Mouse (Mus musculus): ENCODE measurements around the gene Acbd4. TPM values are rescaled to one million over a fixed set of nuclear protein-coding genes. Genes with fewer than 3 reads are reported as not detected.
A peak's percentile ranks its signal among the peaks of the same experiment; 100 is the strongest.

Gene Acbd4
- polyA plus RNA-seq, 1 experiment from 2014 or later, result 27.8 TPM

DNA sequence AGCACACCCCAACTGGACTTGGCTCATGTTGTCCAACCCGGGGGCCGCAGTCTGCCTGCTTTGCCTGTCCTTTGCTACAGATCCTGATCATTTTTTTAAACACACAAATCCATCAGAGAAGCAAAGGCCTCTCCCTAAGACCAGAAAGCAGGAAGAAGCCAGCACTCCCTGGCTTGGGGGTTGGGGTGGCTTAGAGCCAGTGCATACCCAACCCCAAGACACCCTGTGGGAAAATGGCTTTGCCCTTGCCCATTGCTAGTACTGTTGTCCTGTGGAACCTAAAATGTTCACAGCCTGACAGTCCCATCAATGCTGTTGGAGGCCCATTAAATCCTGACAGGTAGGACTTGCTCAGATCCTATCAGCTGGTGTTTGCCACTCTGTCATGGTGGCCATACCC lies 31.8 kb upstream of the Acbd4 start:
- Histone ChIP-seq H3K9me3 (no peaks in the 10 kb centered on the region), H3K4me1 (peaks cover 15% of the 10 kb centered on the region), H3K27me3 (no peaks in the 10 kb centered on the region), H3K27ac (no peak overlapping the region), H3K4me3 (no peak overlapping the region), H3K9ac (no peak overlapping the region), H3K36me3 (peaks cover 79% of the 10 kb centered on the region), H3K4me2 (no peak overlapping the region)
- WGBS, result 95% methylated on average over 2 of the region's 2 CpGs
- no peak for ATAC-seq (ENCODE audit: insufficient number of reproducible peaks, low FRiP score, low TSS enrichment, low read depth)

DNA sequence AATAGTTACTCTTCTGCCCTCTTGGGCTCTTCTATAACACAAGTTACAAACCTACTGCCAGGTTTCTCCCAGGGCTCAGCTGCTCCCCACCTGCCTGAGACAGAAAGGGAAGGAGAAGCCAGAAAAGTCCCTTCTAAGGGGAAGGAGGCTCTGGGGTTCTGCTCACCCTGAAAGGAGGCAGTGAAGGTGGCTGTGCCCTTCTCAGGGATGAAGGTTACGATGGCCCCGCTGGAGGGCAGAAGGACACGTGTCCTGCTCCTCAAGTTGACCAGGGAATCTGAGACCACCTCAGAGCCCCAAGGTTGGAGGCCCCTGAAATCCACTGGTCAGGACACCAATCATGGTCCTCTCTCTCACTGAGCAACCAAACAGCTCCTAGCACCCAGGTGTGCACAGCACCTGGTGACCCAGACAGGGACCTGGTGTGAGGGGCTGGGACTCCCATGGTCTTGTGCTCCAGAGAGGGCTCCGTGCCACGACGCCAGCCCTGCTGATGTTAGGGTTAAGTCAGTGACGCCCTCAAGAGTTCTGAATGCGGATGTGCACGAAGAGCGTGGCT lies 31.1 kb upstream of the Acbd4 start:
- no peaks in the 10 kb centered on the region for H3K27me3 ChIP-seq
- no peak for ATAC-seq (ENCODE audit: insufficient number of reproducible peaks, low FRiP score, low TSS enrichment, low read depth)
- no peak overlapping the region for H3K27ac ChIP-seq
- no peaks in the 10 kb centered on the region for H3K9me3 ChIP-seq
- WGBS, result 90% methylated on average over 10 of the region's 10 CpGs
- H3K4me1 ChIP-seq, result peaks cover 17% of the 10 kb centered on the region
- no peak overlapping the region for H3K4me3 ChIP-seq
- H3K36me3 ChIP-seq, result peaks cover 73% of the 10 kb centered on the region
- no peak overlapping the region for H3K4me2 ChIP-seq
- no peak overlapping the region for H3K9ac ChIP-seq

DNA sequence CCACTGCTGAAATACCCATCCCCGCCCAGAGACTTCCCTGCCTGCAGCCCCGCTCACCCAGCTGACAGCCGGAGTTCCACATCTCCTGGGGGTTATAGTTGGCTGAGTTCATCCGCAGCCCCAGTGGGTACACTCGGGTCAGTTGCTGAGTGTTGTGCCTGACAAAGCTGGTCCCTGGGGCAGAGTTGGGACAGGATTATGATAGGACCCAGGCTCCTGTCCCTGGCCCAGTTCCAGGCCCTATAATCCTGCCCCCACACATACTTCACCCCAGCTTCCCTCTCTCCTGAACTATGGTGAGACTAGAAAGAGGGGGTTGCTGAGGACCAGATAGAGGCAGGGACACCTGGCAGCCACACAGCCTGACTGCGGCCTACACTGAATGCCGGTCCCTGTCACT lies 27.8 kb upstream of the Acbd4 start:
- Histone ChIP-seq H3K9me3 (no peaks in the 10 kb centered on the region), H3K27ac (no peak overlapping the region), H3K36me3 (peaks cover 48% of the 10 kb centered on the region), H3K4me1 (peaks cover 9% of the 10 kb centered on the region; the same call in 1 of the 2 replicates), H3K27me3 (peaks cover 3% of the 10 kb centered on the region; the same call in 1 of the 2 replicates), H3K9ac (no peak overlapping the region), H3K4me3 (no peak overlapping the region), H3K4me2 (no peak overlapping the region)
- 85% methylated on average over 7 of the region's 7 CpGs for WGBS
- ATAC-seq (ENCODE audit: insufficient number of reproducible peaks, low FRiP score, low TSS enrichment, low read depth), result no peak

DNA sequence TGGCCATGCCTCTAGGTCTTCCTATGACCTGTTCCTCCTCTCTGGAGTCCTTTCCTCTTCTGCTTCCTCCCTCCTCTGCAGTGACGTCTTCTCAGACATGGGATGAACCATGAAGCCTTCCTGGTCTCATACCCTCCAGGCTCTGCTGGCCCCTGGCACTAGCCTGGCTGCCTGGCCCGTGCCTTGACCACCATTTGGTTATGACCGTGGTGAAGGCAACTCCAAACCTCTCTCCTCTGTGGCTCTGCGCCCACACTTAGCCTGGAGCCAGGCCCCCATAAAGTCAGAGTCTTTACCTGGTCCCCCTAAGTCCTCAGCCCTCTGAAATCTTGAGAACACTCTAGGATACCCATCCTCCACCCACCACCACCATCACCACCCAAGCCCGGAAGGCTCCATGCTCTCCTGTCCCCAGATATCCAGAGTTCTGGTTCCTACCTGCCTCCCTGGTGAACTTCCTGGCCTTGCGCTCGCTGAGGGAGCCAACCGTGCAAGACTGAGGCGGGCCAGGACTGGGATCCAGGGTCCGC lies 27.3 kb upstream of the Acbd4 start:
- Histone ChIP-seq H3K4me2 (no peak overlapping the region), H3K36me3 (peaks cover 43% of the 10 kb centered on the region), H3K27ac (no peak overlapping the region), H3K9ac (no peak overlapping the region), H3K27me3 (peaks cover 4% of the 10 kb centered on the region; the same call in 1 of the 2 replicates), H3K9me3 (no peaks in the 10 kb centered on the region), H3K4me3 (no peak overlapping the region), H3K4me1 (peaks cover 9% of the 10 kb centered on the region; the same call in 1 of the 2 replicates)
- 59% methylated on average over 10 of the region's 10 CpGs for WGBS
- ATAC-seq (ENCODE audit: insufficient number of reproducible peaks, low FRiP score, low TSS enrichment, low read depth), result no peak

DNA sequence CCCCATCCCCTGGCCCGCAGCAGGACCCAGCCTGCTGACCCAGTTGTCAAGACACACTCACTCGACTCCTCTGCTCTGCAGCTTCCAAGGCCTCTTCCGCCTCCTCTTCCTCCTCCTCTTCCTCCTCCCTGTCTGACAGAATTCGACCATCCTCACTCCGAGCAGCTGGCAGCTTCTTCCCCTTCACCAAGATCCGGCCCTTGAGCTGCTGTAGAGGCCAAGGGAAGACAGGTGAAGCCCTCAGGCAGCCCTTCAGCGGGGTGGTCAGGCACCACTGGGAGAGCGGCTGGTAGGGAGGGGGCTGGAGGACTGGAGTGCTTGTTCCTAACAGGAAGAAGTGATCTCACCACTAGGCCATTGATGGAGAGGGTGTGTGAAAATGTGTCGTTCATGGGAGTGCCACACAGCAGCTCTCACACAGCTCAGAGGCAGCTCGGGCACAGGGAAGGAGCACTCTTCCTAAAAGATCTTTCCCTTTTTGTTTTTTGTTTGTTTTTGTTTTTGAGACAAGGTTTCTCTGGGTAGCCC lies 26.6 kb upstream of the Acbd4 start:
- ATAC-seq (ENCODE audit: insufficient number of reproducible peaks, low FRiP score, low TSS enrichment, low read depth), result no peak
- Histone ChIP-seq H3K36me3 (peaks cover 36% of the 10 kb centered on the region), H3K27me3 (peaks cover 10% of the 10 kb centered on the region), H3K9me3 (no peaks in the 10 kb centered on the region), H3K27ac (no peak overlapping the region), H3K4me3 (no peak overlapping the region), H3K9ac (no peak overlapping the region), H3K4me2 (no peak overlapping the region), H3K4me1 (peaks cover 9% of the 10 kb centered on the region; the same call in 1 of the 2 replicates)
- 25% methylated on average over 10 of the region's 10 CpGs for WGBS

DNA sequence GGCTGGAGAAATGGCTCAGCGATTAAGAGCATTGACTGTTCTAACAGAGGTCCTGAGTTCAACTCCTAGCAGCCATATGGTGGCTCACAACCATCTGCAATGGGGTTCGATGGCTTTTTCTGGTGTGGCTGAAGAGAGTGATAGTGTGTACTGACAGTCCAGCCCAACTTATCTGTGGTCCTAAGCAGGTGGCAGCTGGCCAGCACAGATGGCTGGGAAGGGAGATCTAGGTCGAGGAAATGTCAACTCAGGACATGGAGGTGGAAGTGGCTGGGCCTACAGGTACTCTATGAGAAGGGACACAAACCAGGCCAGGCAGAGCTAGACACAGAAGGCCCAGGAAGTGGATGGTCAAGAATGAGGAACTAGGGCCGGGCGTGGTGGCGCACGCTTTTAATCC lies 25.5 kb upstream of the Acbd4 start:
- Histone ChIP-seq H3K4me2 (no peak overlapping the region), H3K27ac (no peak overlapping the region), H3K36me3 (peaks cover 25% of the 10 kb centered on the region), H3K27me3 (peaks cover 22% of the 10 kb centered on the region), H3K4me3 (no peak overlapping the region), H3K4me1 (peaks cover 19% of the 10 kb centered on the region), H3K9me3 (no peaks in the 10 kb centered on the region), H3K9ac (no peak overlapping the region)
- ATAC-seq (ENCODE audit: insufficient number of reproducible peaks, low FRiP score, low TSS enrichment, low read depth), result no peak
- 93% methylated on average over 7 of the region's 7 CpGs for WGBS

DNA sequence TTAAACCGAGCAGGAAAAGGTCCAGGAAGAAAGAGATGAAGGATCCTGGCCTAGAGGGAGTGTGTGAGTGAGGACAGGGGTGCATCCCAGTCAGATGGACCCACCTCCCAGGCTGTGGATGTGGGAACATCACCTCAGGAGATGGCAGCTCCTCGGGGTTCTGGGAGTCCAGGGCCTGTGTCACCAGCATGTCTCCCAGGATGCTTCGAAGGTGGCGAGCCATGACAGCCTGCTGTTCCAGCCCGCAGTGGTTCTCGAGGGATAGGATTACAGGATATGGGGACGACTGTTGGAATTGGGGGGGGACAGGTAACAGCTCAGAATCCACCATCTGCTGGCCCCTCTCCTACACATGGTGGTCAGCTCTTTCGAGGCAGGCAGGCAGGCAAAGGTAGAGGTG lies 24.9 kb upstream of the Acbd4 start:
- H3K9me3 ChIP-seq, result no peaks in the 10 kb centered on the region
- no peak overlapping the region for H3K4me3 ChIP-seq
- H3K27me3 ChIP-seq, result peaks cover 27% of the 10 kb centered on the region
- peaks cover 20% of the 10 kb centered on the region for H3K36me3 ChIP-seq
- H3K4me2 ChIP-seq, result no peak overlapping the region
- 72% methylated on average over 8 of the region's 8 CpGs for WGBS
- no peak overlapping the region for H3K27ac ChIP-seq
- H3K4me1 ChIP-seq, result peaks cover 21% of the 10 kb centered on the region
- no peak for ATAC-seq (ENCODE audit: insufficient number of reproducible peaks, low FRiP score, low TSS enrichment, low read depth)
- H3K9ac ChIP-seq, result no peak overlapping the region

DNA sequence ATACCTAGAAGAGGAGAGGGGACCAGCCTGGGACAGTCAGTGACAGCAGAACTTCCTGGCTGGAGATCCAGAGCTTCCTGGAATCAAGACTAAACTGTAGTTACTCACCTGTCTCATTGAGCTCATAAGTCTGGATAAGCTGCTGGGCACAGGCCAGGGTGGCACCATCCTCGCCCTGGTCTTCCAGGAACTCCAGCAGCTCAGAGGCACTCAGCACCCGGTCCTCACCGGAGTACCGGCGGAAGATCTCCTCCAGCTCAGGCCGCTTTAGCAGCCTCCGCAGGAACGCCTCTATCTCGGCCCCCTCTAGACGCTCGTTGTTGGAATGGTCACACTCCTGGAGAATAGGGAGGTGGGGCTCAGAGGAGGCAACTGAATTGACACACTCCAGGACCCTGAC lies 23.4 kb upstream of the Acbd4 start:
- 88% methylated on average over 11 of the region's 11 CpGs for WGBS
- H3K4me2 ChIP-seq, result no peak overlapping the region
- H3K9ac ChIP-seq, result no peak overlapping the region
- no peak overlapping the region for H3K4me3 ChIP-seq
- no peak overlapping the region for H3K27ac ChIP-seq
- peaks cover 21% of the 10 kb centered on the region for H3K4me1 ChIP-seq
- H3K27me3 ChIP-seq, result peaks cover 35% of the 10 kb centered on the region
- H3K36me3 ChIP-seq, result peaks cover 8% of the 10 kb centered on the region
- no peaks in the 10 kb centered on the region for H3K9me3 ChIP-seq
- no peak for ATAC-seq (ENCODE audit: insufficient number of reproducible peaks, low FRiP score, low TSS enrichment, low read depth)

DNA sequence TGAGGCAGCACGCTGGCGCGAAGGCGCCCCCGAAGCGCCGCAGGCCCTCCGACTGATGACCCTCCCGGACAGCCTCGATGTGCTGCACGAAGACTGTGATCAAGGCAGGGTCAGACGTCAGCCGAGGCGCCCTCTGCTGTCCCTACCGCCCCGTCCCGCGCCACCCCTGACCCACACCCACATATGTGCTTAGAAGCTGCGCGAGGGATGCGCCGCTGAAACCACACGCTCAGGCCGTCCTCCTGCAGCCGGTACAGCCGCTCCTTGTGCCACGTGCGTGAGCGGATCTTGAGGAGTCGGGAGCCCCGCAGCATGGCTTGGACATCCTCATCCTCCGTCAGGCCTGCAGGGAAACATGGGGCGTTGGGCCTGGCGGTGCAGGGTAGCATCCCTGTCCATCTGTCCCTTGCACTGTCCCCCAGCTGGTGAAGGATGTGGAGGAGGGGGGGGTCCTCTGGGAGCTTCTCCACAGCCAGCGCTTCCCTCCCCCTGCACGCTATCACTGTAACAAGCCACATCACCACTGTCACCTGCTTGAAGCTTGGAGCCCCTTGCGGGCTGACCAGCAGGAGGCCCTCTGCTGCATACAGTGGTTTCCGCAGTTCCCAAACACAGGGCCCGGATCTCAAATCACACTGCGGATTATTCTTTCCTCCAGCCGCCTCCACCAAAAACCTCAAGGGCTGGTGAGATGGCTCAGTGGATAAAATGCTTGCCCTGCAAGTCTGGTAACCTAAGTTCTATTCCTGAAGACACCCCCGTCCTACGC lies 21.0 kb upstream of the Acbd4 start:
- H3K4me2 ChIP-seq, result peak overlapping the region; percentile 47

DNA sequence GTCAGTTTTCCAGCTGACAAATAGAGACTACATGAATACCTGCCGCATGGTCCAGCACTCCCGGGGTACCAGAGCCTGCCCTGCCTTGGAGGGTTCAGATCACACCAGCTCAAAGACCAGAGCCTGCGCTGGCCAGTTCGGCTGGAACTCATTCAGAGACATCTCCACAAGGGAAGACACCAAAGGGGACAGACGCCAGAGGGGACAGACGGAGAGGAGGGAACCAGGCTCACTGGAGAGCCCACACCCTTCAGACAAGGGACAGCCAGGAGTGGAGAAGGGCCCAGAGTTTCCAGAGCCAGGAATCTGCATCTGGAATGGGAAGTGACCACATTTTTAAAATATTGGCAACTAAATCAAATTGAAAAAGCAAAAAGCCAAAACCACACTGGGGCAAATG lies 19.9 kb upstream of the Acbd4 start:
- Histone ChIP-seq H3K4me2 (no peak overlapping the region), H3K36me3 (peaks cover 5% of the 10 kb centered on the region; the same call in 1 of the 2 replicates), H3K4me3 (no peak overlapping the region), H3K27me3 (peaks cover 35% of the 10 kb centered on the region), H3K4me1 (peaks cover 12% of the 10 kb centered on the region), H3K9me3 (no peaks in the 10 kb centered on the region), H3K9ac (no peak overlapping the region), H3K27ac (no peak overlapping the region)
- no peak for ATAC-seq (ENCODE audit: insufficient number of reproducible peaks, low FRiP score, low TSS enrichment, low read depth)
- WGBS, result 57% methylated on average over 6 of the region's 6 CpGs

More for the DNA sequence above, 21.0 kb upstream of the Acbd4 start:
- 0 out of 2 replicates have a peak overlapping the region, but pooled peaks have one; percentile 1 for H3K9ac ChIP-seq
- H3K27ac ChIP-seq, result no peak overlapping the region
- WGBS, result 8% methylated on average over 43 of the region's 43 CpGs
- H3K4me3 ChIP-seq, result peak overlapping the region; percentile 26
- peaks cover 35% of the 10 kb centered on the region for H3K27me3 ChIP-seq
- ATAC-seq (ENCODE audit: insufficient number of reproducible peaks, low FRiP score, low TSS enrichment, low read depth), result no peak
- H3K9me3 ChIP-seq, result no peaks in the 10 kb centered on the region
- peaks cover 12% of the 10 kb centered on the region for H3K4me1 ChIP-seq
- peaks cover 8% of the 10 kb centered on the region for H3K36me3 ChIP-seq

DNA sequence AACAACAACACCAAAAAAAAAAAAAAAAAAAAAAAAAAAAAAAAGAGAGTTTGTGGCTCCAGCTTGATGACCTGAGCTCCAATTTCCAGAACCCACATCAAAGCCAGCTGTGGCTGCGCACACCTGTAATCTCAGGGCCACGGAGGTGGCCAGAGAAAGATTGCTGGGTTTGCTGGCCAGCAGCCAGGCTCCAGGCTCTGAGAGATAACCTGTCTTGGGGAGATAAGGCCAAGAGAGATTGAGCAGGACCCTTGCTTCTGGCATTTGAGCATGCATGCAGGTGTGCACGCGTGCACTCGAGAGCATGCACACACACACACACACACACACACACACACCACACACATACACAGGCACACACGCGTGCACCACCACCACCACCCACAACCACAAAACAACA lies 8.2 kb upstream of the Acbd4 start:
- H3K27ac ChIP-seq, result no peak overlapping the region
- H3K4me2 ChIP-seq, result no peak overlapping the region
- H3K9ac ChIP-seq, result no peak overlapping the region
- H3K4me3 ChIP-seq, result no peak overlapping the region
- H3K27me3 ChIP-seq, result no peaks in the 10 kb centered on the region
- no peaks in the 10 kb centered on the region for H3K9me3 ChIP-seq
- H3K4me1 ChIP-seq, result peaks cover 28% of the 10 kb centered on the region
- WGBS, result 92% methylated on average over 7 of the region's 7 CpGs
- H3K36me3 ChIP-seq, result no peaks in the 10 kb centered on the region
- ATAC-seq (ENCODE audit: insufficient number of reproducible peaks, low FRiP score, low TSS enrichment, low read depth), result no peak
